Mouse (Mus musculus): ENCODE measurements around the gene Rufy2. TPM values are rescaled to one million over a fixed set of nuclear protein-coding genes. Genes with fewer than 3 reads are reported as not detected.

The Rufy2 gene
- 32.1 and 33.0 TPM in 2 replicates for polyA plus RNA-seq (2016; fragmentation: Nextera tagmentation; extraction: Ambion mirVana)

- Histone ChIP-seq H3K4me1 (replicated peaks) (peaks cover 6% of the 10 kb centered on the region; the same call in 1 of the 2 replicates), H3K9ac (replicated peaks) (peak within 1 kb of the TSS; percentile 94), H3K9me3 (no peaks in the 10 kb centered on the region), H3K27ac (peak within 1 kb of the TSS; percentile 77), H3K27me3 (no peaks in the 10 kb centered on the region), H3K4me2 (peak within 1 kb of the TSS; percentile 63), H3K4me3 (replicated peaks) (peak within 1 kb of the TSS; percentile 94), H3K36me3 (peaks cover 32% of the 10 kb centered on the region)
- under 1% methylated on average over 76 of the region's 77 CpGs for WGBS
- ATAC-seq (ENCODE audit: insufficient number of reproducible peaks, insufficient read depth, low FRiP score, low TSS enrichment, low read depth) = peak; percentile 90
Measured at GRCm38 (mm10) chr10:62980039-62980954, at the start of gene Rufy2. Gene Rufy2, plus strand, starts transcription at chr10:62980223.

GRCm38 (mm10) chr10:62932381-62932780, 47.6 kb upstream of the Rufy2 start:
- Histone ChIP-seq H3K27me3 (no peaks in the 10 kb centered on the region), H3K4me2 (no peak overlapping the region), H3K4me1 (replicated peaks) (no peaks in the 10 kb centered on the region), H3K4me3 (replicated peaks) (no peak overlapping the region), H3K9me3 (no peaks in the 10 kb centered on the region), H3K27ac (no peak overlapping the region), H3K9ac (replicated peaks) (no peak overlapping the region), H3K36me3 (peaks cover 55% of the 10 kb centered on the region)
- ATAC-seq (ENCODE audit: insufficient number of reproducible peaks, insufficient read depth, low FRiP score, low TSS enrichment, low read depth) = no peak
- WGBS = 94% methylated on average over 1 of the region's 1 CpGs

- H3K4me2 ChIP-seq = no peak overlapping the region
- H3K9ac ChIP-seq (replicated peaks) = no peak overlapping the region
- no peak overlapping the region for H3K4me3 ChIP-seq (replicated peaks)
- H3K36me3 ChIP-seq = peaks cover 36% of the 10 kb centered on the region
- H3K27ac ChIP-seq = no peak overlapping the region
- H3K27me3 ChIP-seq = no peaks in the 10 kb centered on the region
- 92% methylated on average over 10 of the region's 10 CpGs for WGBS
- no peak for ATAC-seq (ENCODE audit: insufficient number of reproducible peaks, insufficient read depth, low FRiP score, low TSS enrichment, low read depth)
- no peaks in the 10 kb centered on the region for H3K9me3 ChIP-seq
- H3K4me1 ChIP-seq (replicated peaks) = peaks cover 4% of the 10 kb centered on the region
Measured at GRCm38 (mm10) chr10:62944975-62945580, 34.9 kb upstream of the Rufy2 start.

GRCm38 (mm10) chr10:62946738-62947471, 33.1 kb upstream of the Rufy2 start, which contains the start of gene Dna2:
Gene Dna2, plus strand, starts transcription at chr10:62947026.
- Histone ChIP-seq H3K27me3 (no peaks in the 10 kb centered on the region), H3K9ac (replicated peaks) (peak within 1 kb of the TSS; percentile 85), H3K4me3 (replicated peaks) (peak within 1 kb of the TSS; percentile 72), H3K4me2 (peak within 1 kb of the TSS; percentile 65), H3K27ac (peak within 1 kb of the TSS; percentile 91), H3K4me1 (replicated peaks) (peaks cover 4% of the 10 kb centered on the region), H3K9me3 (no peaks in the 10 kb centered on the region), H3K36me3 (peaks cover 53% of the 10 kb centered on the region)
- ATAC-seq (ENCODE audit: insufficient number of reproducible peaks, insufficient read depth, low FRiP score, low TSS enrichment, low read depth) = peak; percentile 84
- WGBS = under 1% methylated on average over 63 of the region's 68 CpGs

GRCm38 (mm10) chr10:62948551-62948950, 31.5 kb upstream of the Rufy2 start:
- no peaks in the 10 kb centered on the region for H3K27me3 ChIP-seq
- 92% methylated on average over 7 of the region's 7 CpGs for WGBS
- H3K9ac ChIP-seq (replicated peaks) = no peak overlapping the region
- peaks cover 56% of the 10 kb centered on the region for H3K36me3 ChIP-seq
- H3K4me1 ChIP-seq (replicated peaks) = peaks cover 4% of the 10 kb centered on the region
- no peak overlapping the region for H3K4me2 ChIP-seq
- no peak for ATAC-seq (ENCODE audit: insufficient number of reproducible peaks, insufficient read depth, low FRiP score, low TSS enrichment, low read depth)
- H3K27ac ChIP-seq = no peak overlapping the region
- H3K9me3 ChIP-seq = no peaks in the 10 kb centered on the region
- no peak overlapping the region for H3K4me3 ChIP-seq (replicated peaks)

GRCm38 (mm10) chr10:62963956-62964355, 16.1 kb upstream of the Rufy2 start:
- no peak for ATAC-seq (ENCODE audit: insufficient number of reproducible peaks, insufficient read depth, low FRiP score, low TSS enrichment, low read depth)
- H3K36me3 ChIP-seq = peaks cover 96% of the 10 kb centered on the region

GRCm38 (mm10) chr10:62965796-62966195, 14.2 kb upstream of the Rufy2 start:
- 95% methylated on average over 11 of the region's 11 CpGs for WGBS
- no peak overlapping the region for H3K9ac ChIP-seq (replicated peaks)
- ATAC-seq (ENCODE audit: insufficient number of reproducible peaks, insufficient read depth, low FRiP score, low TSS enrichment, low read depth) = no peak
- no peak overlapping the region for H3K4me2 ChIP-seq
- H3K4me1 ChIP-seq (replicated peaks) = no peaks in the 10 kb centered on the region
- no peaks in the 10 kb centered on the region for H3K9me3 ChIP-seq
- peaks cover 93% of the 10 kb centered on the region for H3K36me3 ChIP-seq
- H3K27ac ChIP-seq = no peak overlapping the region
- H3K4me3 ChIP-seq (replicated peaks) = no peak overlapping the region
- no peaks in the 10 kb centered on the region for H3K27me3 ChIP-seq

More at GRCm38 (mm10) chr10:62963956-62964355, 16.1 kb upstream of the Rufy2 start:
- Histone ChIP-seq H3K27me3 (no peaks in the 10 kb centered on the region), H3K9ac (replicated peaks) (no peak overlapping the region), H3K4me2 (no peak overlapping the region), H3K9me3 (no peaks in the 10 kb centered on the region), H3K4me1 (replicated peaks) (no peaks in the 10 kb centered on the region), H3K4me3 (replicated peaks) (no peak overlapping the region), H3K27ac (no peak overlapping the region)
- WGBS = 96% methylated on average over 7 of the region's 7 CpGs

GRCm38 (mm10) chr10:62966291-62966690, 13.7 kb upstream of the Rufy2 start:
- Histone ChIP-seq H3K27ac (no peak overlapping the region), H3K4me1 (replicated peaks) (no peaks in the 10 kb centered on the region), H3K27me3 (no peaks in the 10 kb centered on the region), H3K4me2 (no peak overlapping the region), H3K4me3 (replicated peaks) (no peak overlapping the region), H3K9ac (replicated peaks) (no peak overlapping the region), H3K36me3 (peaks cover 91% of the 10 kb centered on the region), H3K9me3 (no peaks in the 10 kb centered on the region)
- 95% methylated on average over 15 of the region's 15 CpGs for WGBS
- no peak for ATAC-seq (ENCODE audit: insufficient number of reproducible peaks, insufficient read depth, low FRiP score, low TSS enrichment, low read depth)

GRCm38 (mm10) chr10:62971821-62972220, 8.2 kb upstream of the Rufy2 start:
- no peak for ATAC-seq (ENCODE audit: insufficient number of reproducible peaks, insufficient read depth, low FRiP score, low TSS enrichment, low read depth)
- no peak overlapping the region for H3K4me2 ChIP-seq
- H3K27ac ChIP-seq = no peak overlapping the region
- peaks cover 77% of the 10 kb centered on the region for H3K36me3 ChIP-seq
- no peaks in the 10 kb centered on the region for H3K4me1 ChIP-seq (replicated peaks)
- H3K27me3 ChIP-seq = no peaks in the 10 kb centered on the region
- no peak overlapping the region for H3K4me3 ChIP-seq (replicated peaks)
- H3K9me3 ChIP-seq = no peaks in the 10 kb centered on the region
- H3K9ac ChIP-seq (replicated peaks) = 0 out of 2 replicates have a peak overlapping the region, but pooled peaks have one; percentile 12
- 86% methylated on average over 16 of the region's 16 CpGs for WGBS

- no peaks in the 10 kb centered on the region for H3K9me3 ChIP-seq
- H3K4me2 ChIP-seq = peak overlapping the region; percentile 63
- H3K4me1 ChIP-seq (replicated peaks) = peaks cover 6% of the 10 kb centered on the region; the same call in 1 of the 2 replicates
- H3K9ac ChIP-seq (replicated peaks) = peak overlapping the region; percentile 94
- no peaks in the 10 kb centered on the region for H3K27me3 ChIP-seq
- WGBS = 9% methylated on average over 10 of the region's 10 CpGs
- no peak for ATAC-seq (ENCODE audit: insufficient number of reproducible peaks, insufficient read depth, low FRiP score, low TSS enrichment, low read depth)
- H3K4me3 ChIP-seq (replicated peaks) = peak overlapping the region; percentile 94
- H3K36me3 ChIP-seq = peaks cover 31% of the 10 kb centered on the region
- H3K27ac ChIP-seq = no peak overlapping the region
Measured at GRCm38 (mm10) chr10:62979667-62980038, 370 bp upstream of the Rufy2 start.

GRCm38 (mm10) chr10:62984072-62984471, 4.0 kb downstream of the Rufy2 start:
- no peak overlapping the region for H3K4me2 ChIP-seq
- WGBS = 94% methylated on average over 11 of the region's 11 CpGs
- no peak for ATAC-seq (ENCODE audit: insufficient number of reproducible peaks, insufficient read depth, low FRiP score, low TSS enrichment, low read depth)
- no peak overlapping the region for H3K9ac ChIP-seq (replicated peaks)
- no peak overlapping the region for H3K4me3 ChIP-seq (replicated peaks)
- H3K4me1 ChIP-seq (replicated peaks) = peaks cover 6% of the 10 kb centered on the region; the same call in 1 of the 2 replicates
- no peaks in the 10 kb centered on the region for H3K9me3 ChIP-seq
- H3K36me3 ChIP-seq = peaks cover 57% of the 10 kb centered on the region
- H3K27ac ChIP-seq = no peak overlapping the region
- H3K27me3 ChIP-seq = no peaks in the 10 kb centered on the region

All from limb, embryonic 12.5 days (tissue).